Mouse (Mus musculus) thymus, postnatal 0 days (tissue): ENCODE measurements at regions not wholly inside any gene's neighbourhood (a gene's known extent, or its start where the extent isn't known, plus 50 kb on each side); places are given as distances from the start of the nearest gene placed in this dataset.

Experiments used
- DNase-seq: peaks from one replicate; pipeline ENCODE4 v3.0.0-alpha.2; 2015; ENCODE audit warnings: low spot score

DNA sequence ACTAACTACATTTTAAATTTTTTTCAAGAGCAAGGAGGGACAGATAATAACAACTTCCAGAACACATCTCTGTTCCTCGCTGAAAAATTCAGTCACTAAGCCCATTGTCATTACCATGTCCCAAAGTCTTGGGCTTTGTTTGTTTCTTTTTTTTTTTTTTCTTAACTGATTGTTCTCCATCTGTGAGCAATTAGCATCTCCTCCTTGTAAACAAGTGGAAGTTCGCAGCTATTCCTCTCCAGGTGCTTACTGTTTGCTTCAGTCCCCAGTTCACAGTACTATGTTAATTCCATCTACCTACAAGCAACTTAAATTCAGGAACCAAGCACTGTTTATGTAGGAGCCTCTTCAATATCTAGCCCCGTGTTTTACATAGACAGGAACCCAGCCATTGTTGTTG is 225.5 kb upstream of the Gm6657 start:
- DNase-seq: no peak

DNA sequence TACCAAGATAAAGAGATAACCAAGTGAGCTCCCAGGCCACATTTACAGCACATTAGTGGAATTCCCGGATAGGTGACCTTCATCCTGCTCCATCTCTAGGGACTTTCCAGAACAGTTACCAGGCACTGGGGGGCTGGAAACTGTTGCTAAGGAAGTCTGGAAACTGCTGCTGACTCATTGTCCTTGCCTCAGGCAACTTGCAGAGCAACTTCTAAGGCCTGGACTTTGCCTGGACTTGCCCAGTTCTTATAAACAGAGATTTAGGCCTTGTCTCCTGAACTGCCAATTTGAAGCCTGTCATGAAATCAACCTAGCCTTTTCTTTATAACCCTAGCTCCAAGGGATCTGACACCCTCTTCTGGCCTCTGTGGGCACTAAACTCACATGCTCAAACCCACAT is 224.0 kb upstream of the Gm6657 start:
- no peak for DNase-seq

DNA sequence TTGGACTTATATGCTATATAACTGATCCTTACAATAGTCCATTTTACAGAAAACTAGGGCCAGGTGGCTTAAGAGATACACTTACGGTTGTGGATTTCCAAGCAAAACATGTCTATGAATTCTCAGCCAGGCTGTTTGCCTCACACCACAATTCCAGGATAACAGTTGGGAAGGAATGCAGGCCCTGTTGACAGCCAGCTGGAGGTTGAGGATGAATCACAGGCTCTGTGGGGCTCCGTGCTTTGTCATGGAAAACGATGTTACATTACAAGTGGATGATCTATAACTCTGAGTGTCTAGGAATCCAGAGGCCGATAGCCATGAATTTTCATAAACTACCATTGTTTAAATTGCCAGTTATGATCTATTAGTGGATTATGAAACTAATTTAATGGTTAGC is 221.9 kb upstream of the Gm6657 start:
- no peak for DNase-seq

DNA sequence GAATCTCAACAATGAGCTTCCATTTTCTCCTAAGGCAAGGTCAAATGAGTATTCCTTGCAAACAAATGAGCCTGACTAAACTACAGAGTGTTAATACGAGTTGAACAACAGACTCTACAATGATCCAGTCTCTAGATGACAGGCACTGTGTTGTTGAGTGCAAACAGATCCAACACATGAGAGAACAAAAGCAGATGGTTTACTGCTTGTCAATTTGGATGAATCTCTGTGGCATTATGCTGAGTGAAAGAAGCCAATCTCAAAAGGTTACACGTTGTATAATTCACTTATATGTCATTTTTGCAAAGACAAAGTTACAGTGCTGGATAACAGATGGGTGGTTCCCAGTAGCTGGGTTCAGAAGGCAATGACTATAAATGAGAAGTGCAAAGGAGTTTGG is 217.1 kb upstream of the Gm6657 start:
- DNase-seq: no peak

DNA sequence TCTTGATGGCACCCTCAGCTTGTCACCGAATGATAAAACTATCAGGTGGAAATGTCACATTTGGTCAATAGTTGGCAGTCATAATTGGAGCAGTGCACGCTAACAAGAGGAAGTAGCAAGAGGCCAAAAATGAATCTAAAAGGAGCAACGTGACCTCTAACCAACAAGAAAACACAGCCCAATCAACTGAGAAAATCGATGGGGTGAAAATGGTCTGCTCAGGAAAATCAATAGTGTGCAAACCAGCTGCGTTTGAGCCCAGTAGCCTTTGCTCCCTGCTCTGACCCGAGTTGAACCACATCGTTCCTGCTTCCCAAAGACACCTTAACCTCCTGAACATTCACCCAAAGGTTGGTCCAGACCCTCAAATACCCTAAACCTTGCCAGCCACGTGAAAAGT is 207.3 kb upstream of the Gm6657 start:
- no peak for DNase-seq

DNA sequence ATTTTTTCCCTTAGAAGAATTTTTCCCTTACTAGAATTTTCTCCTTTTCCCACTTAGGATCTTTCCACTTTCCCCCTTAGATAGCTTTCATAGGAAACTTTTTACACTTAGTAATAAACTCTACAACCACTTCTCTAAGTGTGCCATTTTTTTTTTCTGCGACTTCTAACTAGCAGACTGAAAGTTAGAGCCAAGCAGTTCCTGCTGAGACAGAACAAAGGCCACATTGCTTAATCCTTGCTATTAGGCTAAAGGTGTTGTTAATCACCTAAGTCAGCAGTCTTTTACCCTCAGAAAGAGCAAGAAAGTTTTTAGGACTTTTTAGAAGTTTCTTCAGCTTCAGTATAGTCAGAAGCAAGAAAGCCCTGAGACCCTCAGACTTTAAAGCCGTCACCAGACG is 204.3 kb upstream of the Gm6657 start:
- DNase-seq: no peak

DNA sequence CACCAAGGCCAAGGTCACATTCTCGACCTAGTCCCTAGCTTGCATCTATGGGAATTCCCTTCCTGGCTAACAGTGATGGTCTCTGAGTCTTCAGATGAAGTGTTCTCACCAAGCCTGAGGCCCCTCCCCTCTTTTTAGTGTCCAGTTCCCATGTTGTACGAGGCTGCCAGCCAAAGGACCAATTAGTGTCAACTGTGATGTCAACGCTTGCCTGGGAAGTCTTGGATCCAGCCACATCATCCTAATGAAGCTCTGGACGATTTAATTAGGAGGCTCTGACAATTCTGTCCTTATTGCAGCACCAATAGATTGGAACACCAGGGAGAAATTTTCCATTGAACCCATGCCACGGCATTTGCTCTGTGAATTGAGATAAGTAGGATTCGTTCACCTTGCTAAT is 202.4 kb upstream of the Gm6657 start:
- no peak for DNase-seq

DNA sequence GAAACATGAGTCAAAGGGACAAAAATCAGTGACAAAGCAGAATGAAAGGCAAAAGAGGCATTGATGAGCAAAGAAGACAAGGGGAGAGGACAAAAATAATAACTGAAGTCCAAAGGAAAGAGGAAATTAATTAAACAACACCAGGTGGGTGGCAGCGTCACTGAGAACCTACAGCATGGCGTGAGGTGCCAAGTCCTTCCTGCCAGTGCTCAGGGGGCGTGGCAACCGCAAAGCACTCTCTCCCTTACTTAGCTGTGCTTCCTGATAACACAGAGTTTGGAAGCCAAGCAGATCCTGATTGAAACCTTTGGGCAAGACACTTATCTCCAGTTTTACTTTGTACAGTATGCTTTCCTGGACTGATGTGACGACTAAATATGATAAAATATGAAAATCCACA is 199.9 kb upstream of the Gm6657 start:
- DNase-seq: no peak

DNA sequence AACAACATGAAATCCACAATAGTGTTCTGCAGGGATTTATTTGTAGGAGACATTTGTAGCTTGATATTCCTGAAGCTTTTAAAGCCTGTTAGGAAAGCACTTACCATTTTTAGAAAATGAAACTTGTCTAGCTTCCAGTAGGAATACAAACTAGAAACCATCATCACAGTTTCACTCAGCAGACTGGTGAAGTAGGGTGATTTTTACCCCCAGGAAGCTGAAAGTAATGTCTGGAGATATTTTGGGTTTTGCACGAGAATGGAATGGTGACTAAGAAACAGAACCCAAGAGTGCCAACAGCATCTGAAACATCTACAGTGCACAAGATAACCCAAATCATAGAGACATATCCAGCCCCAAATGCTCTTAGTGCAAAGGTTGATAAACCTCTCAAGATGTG is 196.1 kb upstream of the Gm6657 start:
- no peak for DNase-seq

DNA sequence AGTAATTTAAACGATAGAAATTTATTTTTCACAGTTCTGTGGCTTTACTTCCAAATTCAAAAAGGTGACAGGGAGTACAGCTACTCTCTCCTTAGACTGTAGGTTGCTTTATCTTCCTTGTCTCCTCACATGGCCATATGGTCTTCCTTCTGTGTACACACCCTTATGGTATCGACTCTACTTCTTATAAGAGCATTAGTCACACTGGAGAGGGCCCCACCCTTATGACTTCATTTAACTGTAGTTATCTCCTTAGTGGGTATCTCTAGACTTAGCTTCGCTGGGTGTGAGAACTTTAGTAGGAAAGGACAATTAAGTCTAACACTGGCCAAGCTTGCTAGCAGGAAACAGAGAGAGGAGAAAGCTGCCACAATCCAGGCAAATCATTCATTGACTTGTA is 193.6 kb upstream of the Gm6657 start:
- DNase-seq: no peak

DNA sequence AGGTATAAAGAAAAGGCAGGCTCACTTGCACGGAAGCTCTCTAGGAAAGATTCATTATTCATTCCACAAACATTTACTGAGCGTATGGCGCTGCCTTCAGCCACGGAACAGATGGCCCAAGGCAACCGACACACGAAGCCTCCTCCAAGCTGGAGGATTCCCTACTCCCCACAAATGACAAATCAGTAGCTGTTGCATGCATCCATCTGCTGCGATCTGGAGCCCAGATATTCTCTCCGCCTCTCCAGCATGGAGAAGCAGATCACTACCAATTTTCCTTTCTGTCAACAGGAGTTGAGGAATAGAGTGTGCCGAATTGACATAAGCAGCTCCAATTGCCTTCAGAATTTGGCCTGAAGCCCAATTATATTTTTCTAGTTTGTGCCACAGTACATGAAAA is 192.2 kb upstream of the Gm6657 start:
- no peak for DNase-seq

DNA sequence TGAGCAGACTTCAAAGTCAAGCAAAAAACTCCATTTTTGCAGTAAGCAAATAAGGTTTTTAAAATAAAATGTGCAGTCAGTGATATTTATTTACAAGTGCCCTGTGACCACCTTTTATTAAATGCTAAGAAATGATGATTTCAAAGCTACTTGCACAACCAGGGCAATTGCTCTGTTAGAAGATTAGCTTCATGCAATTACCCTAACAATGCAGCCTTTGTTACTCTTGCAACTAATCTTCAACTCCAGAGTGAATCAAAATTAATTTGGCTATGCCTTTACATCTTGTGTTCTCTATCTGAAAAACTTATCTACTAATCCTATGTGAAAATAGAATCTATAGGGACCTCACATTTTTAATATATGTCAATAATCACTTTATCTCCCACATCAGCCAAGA is 160.3 kb upstream of the Gm6657 start:
- no peak for DNase-seq

DNA sequence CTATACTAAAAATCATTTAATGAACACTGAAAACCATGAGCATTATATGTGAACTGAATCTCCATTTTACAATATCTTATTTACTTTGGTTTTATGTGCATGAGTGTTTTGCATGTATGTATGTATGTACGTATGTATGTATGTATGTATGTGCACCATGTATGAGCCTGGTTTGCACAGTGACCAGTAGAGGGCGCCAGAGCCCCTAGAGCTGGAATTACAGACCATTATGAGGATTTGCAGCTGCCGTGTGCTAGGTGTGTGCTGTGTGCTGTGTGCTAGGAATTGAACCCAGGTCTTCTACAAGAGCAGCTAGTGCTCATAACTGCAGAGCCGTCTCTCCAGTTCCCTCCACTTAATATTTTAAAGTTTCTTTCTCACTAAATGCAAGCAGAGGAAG is 147.5 kb upstream of the Gm6657 start:
- DNase-seq: no peak

DNA sequence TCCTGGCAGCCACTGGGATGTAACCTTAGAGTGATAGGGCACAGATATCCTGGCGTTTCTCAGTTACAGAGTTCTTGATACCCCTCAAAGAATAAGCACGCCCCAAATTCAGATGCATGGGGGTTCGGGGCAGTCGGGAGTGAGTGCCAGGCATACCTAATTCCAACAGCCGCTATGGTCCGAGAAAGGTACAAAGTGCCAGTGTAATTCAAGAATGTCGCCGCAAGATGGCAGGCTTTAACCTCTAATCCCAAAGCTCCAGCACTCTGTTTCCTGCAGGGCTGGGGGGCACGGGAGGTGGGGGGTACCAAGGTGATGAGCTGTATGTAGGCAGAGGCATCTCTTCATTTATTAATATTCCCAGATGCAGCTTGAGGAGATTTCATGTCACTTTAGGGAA is 138.1 kb upstream of the Gm6657 start:
- peak; percentile 17 for DNase-seq

DNA sequence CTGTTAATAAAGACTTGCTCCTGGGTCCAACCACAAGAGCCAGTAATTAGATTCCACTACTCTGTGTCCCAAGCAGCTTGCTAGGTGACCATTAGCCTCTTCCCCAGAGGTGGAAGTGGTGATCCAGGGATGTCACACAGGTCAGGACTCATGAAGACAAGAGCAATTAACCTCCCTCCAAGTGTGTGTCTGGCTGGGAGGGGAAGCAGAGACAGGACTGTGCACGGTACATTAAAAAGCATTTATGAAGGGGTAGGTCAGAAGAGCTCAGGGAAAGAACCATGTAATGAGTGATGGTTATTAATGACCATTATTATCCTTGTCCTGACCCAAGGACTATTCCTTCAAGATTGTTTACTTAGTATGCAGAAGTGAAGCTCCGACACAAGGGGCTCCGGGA is 136.9 kb upstream of the Gm6657 start:
- DNase-seq: no peak

DNA sequence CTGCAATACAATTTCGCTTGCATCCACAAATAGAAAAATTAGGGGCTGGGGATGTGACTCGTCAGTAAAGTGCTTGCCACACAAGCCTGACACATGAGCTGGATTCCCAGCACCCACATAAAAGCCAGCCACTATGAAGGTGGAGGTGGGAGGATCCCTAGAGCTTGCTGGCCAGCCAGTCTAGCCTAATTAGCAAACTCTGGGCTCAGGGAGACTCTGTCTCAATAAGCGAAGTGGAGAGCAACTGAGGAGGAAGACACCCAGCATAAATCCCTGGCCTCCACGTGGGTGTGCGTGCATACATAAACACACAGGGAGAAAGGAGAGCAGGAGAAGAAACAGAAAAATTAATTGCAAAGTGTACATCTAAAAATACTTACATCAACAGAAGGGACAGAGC is 134.1 kb upstream of the Gm6657 start:
- DNase-seq: no peak

DNA sequence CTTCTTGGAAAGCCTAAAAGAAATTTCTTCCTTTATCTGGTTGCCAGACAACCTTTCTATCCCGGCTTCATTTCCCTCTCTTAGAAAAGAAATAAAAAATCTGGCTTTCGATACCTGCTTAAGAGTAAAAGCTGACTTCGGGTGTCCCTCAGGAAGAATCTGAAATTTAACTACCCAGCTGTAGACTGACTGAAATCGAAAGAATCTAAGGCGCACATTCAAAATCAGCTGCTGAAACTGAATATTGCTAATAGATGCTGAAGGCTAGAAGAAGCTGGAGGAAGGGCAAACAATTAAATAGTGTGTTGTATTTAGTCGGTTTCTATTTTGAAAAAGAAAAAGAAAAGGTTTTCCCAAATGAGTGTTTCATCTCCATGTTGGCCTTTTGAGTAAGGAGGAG is 128.0 kb upstream of the Gm6657 start:
- no peak for DNase-seq

DNA sequence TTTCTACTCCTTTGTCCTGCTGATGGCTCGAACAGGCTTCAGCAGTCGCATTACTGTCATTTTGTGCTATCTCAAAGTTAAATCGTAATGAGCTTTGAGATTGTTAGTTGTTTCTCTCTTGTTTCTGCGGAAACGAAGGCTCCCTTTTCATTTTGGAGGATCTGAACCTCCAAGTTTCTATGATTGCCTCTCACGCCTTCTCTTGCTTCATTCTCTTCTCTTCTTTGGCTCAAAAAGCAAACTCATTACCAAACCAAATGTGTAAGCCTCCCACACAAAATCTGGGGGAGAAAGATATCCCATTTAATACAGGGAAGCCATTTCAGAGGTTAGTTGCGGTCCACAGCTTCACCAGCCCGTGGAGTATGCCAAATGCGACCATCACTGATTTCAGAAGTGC is 121.1 kb upstream of the Gm6657 start:
- DNase-seq: no peak

DNA sequence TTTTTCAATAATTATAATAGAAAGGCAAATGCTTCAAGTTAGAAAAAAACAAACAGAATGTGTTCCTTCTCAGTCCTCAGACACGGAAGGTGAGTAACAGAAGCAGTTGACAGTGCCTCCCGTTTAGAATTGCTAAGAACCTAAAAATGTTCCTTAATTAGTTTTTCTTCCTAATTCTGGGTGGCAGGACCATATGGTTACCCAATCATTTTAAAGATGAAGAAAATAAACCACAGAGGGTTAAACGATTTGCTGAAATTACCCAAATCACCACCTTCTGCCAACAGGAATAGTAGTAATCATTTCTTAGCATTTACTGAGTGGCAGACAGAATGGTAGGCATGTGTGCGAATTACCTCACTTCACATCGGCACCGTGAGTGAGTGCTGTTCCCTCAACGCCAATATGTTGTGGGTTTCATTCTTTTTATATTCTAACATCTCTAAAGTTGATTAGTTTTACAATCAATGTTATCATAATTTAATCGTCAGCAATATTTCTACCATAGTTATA is 119.7 kb upstream of the Gm6657 start:
- DNase-seq: no peak

DNA sequence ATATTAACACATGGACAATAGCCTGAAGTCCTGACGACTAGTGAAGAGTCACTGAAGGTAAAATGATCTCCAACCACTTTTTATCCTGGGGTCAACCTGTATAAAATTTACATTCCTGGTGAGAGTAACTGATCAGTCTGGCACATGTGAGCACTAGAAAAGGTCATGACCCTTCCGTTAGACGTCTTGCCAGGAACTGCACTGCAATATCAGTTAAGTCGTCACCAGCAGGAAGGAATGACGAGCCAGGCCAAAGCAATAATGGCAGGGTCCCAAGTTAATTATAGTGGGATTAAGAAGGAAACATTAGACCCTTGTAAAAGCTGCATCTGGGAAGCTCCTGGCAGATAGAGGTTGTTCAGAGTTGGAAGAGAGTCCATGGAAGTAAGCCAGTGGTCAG is 116.8 kb upstream of the Gm6657 start:
- DNase-seq: no peak

DNA sequence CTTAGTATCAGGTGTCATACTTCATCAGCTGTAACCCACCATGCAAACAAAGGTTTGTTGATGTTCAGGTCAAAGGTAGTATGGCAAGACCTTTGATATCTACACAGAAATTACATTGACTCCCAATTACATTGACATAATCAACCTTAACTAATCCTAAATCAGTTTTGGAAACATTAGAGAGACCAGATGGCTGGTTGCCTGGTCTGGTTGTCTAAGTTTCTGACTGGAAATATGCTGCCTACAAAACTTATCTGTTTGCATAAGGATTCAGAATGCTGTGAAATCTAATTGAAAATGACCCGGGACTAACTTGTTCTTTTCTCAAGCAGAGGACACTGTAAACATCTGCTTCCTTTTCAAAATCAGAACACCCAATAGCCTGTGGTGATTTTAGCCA is 111.9 kb upstream of the Gm6657 start:
- no peak for DNase-seq

DNA sequence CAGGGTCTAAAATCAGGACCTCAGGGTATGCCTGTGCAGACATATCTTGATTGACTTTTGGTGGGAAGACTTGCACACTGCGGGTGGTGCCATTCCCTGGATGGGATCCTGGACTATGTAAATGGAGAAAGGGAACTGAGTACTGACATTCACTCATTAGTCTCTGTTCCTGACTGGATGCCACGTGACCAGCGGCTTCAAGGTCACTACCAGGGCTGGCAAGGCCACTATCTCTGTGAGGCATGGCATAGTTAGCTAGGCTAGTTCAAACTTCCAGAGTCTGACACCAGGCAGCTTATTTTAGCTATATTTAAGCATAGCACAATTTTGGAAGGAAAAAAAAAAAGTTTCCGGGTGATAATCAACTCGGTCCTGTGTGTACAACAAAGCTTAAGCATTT is 108.0 kb upstream of the Gm6657 start:
- DNase-seq: no peak

DNA sequence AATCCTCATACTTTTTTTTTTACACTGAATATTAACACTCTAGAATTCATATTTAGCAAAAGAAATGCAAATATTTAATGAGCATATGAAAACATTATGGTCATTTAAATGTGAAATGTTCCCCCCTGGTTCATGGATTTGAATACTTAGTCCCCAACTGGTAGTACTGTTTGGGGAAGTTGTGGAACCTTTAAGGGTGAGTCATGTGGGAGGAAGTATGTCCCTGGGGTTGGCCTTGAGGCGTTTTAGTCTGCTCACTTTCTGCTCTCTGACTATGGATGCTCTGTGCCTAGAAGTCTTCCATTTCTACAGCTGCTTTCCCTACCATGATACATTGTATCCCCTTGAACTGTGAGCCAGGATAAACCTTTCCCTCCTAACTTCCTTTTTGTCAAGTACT is 106.1 kb upstream of the Gm6657 start:
- no peak for DNase-seq

DNA sequence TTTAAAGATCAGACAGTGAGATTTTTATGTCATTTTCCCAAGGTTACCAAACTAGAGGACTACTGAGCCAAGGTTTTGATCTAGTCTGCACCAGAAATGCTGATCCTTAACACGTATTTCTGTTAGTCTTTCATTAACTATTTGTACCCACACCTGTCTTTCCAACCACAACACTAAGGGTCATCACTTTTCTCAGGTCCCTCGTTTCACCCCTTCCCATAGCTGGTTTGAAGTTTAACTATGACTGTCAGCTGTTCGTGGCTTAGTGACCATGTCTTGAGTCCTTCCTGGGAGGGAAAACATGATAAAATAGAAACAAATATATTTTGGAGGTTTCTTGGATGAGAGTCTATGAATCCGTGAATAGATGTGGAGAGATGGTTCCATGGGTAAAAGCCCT is 99.6 kb upstream of the Gm6657 start:
- DNase-seq: no peak

DNA sequence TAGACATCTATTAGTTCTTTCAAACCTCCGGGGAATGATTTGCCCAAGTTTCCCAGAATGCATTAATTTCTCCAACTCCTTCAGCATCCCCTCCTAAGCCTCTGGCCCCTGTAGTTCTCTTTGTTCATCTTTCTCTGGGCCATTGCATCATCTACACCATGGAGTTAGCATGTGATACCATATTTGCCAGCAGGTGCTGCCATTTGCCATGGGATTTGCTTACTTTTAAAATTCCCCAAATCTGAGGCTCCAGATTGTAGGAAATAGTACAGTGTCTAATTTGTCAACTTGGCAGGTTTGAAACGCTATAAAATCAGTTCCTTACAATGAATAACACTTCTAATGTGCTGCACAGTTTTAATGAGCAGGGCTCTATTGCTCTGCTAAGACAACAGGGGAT is 98.7 kb upstream of the Gm6657 start:
- DNase-seq: no peak
